Mouse (Mus musculus): ENCODE measurements around the gene Tsga13.

Gene Tsga13

DNA sequence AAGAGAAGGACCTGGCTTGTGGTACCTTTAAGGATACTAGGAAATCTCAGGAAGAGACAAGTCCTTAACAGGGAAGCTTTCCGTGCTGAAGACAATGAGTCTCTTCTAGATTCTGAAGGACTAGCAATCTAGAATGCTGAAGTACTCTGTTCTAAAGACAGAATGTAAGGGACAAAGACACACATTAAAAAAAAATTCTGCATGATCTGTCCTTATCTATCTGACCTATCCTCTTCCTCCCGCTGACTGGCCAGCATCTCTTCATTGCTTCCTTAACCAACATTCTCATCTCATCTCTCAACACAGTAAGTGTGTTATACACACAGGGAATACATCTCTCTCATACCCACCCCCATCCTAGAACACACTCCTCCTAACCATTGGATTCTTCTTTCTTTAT is at the start of gene Tsga13:
Gene Tsga13, minus strand, starts transcription at position 101 of the 400 bp plus-strand sequence.
- DNase-seq (ENCODE audit: low read depth): no peak

DNA sequence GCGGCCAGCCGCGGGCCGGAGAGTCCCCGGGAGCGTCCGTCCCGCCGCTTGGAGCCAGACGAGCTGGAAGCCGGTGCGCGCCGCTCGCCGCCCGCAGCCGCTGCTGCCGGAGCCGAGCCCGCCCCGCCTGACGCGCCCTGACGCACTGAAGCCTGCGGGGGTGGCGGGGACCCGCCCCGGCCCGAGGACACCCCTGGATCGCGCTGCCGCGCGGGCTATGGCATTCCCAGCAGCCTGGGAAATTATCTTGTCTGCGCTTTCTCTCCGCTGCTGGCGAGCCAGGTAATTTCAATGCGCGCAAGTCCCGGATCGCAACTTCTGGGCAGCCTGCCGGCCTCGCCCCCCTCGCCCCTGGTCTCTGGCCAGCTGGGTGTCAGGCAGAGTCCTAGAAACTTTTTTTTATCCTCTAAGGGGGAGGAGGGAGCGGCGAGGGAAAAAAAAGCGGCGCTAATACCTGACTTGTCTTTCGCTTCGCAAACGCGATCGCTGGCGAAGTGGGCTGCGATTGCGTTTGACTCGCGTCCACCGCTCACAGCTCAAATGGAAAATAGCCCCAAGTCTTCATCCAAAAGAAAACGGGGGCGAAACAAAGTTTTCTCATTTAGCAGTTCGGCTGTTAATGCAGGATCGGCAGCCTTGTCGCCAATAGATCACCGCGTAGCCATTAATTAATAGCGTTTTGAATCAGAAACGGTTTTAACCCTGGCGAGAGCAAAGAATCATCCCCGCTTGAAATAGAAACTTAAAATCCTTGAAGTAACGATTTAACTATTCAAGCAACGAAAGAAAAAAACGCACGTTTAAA is 43.6 kb upstream of the Tsga13 start, which contains the start of gene Klf14:
Gene Klf14, minus strand, starts transcription at position 343 of the 805 bp plus-strand sequence.
- DNase-seq (ENCODE audit: low read depth): no peak

DNA sequence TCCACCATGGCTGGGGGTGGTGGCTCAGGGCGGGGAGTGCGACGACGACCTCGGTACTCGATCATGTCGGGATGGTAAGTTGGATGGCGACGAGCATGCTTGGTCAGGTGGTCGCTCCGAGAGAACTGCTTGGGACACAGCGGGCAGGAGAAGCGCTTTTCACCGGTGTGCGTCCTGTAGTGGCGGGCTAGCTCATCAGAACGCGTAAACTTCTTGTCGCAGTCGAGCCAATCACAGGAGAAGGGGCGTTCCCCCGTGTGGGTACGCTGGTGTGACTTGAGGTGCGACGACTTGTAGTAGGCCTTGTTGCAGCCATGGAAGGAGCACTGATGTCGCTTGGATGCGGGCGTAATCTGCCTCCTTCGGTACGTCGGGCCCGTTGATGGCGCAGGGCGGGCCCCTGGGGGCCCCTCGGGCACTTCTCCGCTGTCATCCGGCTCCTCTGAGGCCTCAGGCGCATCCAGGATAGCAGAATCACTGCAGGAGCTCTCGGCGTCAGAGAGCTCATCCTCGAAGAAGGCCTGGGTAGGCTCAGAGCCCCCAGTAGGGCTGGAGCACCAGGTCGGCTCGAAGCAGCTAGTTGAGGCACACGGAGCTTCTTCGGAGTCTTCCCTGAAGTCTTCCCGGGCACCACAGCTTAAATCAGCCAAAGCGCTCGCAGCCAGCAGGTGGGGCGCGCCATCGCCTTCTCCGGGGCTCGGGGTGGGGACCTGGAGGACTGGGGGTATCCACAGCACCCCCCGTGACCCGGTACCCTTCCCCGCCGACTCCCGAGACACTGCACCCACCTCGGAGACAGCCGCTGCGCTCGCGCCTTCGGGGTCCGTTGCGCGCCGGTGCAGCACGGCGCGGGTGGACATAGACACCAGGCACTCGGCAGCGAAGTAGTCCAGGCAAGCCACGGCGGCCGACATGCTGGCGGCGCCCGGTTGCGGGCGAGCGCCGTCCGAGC is 42.7 kb upstream of the Tsga13 start:
- no peak for DNase-seq (ENCODE audit: low read depth)

DNA sequence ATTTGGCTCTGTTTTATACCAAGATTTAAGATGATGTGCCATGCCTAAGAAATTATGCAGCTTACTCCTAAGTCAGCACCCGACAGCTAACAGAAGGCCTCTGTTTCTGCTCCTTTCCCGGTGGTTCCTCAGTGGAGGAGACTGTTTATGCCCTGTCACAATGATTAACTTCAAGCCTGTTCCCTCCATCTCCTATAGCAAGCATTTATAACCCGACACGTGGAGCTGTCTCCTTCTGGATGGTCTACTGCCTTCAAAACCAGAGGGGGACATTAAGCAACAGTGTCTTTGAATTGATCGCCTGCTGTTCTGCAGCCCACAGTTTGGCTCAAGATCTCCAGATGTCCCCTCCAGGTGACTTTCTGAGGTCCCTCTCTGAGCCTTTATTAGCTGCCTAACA is 23.9 kb upstream of the Tsga13 start:
- DNase-seq (ENCODE audit: low read depth): no peak

DNA sequence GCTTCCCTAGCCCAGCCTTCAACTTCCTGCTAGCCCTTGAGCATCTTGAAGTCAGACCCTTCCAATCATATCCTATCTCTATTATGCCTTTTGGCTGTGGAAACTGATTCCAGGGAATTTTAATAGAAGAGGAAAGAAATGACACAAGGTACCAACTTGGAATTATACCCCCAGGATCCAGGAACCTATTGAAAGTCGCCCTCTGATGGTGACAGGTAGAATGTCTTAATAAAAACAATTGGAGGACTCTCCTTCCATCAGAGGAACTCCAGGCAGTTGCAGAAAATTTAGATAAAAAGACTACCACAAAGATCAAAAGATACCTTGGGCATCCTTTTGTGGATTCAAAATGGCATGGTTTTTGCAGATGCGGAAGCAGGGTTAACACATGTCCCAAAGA is 7.4 kb upstream of the Tsga13 start:
- no peak for DNase-seq (ENCODE audit: low read depth)

DNA sequence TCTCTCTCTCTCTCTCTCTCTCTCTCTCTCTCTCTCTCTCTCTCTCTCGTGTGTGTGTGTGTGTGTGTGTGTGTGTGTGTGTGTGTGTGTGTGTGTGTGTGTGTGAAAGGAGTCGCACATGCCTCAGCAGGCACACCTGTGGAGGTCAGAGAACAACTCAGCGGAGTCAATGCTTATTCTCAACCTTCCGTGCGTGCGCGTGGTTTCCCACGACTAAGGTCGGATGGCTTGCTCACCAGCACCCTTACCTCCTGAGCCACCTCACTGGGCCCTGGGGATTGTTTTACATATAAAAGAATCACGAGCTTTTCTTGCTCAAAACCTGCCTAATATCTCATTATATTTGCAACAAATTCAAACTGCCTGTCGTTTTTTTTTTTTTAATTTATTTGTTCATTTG is 6.5 kb upstream of the Tsga13 start:
- no peak for DNase-seq (ENCODE audit: low read depth)

DNA sequence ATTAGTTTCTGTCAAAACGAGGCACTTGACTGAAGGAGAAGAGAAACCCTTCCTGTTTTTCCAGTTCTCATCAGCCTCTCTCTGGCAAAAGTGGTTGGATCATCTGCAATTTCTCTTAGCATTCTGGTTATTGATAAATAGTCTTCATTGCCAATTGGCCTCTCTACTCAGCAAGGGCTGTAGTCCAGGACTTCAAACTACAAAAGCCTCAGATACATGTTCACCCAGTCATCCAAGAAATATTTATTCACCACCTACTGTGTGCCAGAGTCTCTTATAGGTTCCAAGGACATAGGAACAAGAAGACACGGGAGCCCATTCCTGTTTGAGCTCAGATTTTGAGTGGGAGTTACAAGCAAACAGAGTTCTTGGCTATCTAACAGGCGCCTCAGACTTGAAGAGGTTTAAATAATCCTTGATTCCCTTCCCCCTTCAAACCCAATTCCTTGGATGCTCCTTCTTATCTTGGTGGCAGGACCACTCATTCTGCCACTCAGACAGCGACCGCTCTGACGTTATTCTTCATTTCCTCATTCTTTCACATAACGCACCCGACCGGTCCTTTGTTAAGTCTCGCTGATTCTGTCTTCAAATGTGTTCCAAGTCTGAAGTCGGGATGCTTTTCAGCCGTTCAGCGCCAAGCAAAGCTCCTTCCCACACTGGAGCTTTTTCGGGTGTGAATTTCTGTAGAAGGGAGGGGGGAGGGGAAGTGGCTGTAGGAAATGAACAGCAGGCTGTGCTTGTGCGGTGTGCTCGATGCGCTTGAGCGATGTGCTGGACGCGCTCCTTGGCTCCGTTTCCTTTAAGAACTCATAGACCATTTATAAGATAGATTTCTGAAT is 5.7 kb upstream of the Tsga13 start:
- DNase-seq (ENCODE audit: low read depth): no peak

DNA sequence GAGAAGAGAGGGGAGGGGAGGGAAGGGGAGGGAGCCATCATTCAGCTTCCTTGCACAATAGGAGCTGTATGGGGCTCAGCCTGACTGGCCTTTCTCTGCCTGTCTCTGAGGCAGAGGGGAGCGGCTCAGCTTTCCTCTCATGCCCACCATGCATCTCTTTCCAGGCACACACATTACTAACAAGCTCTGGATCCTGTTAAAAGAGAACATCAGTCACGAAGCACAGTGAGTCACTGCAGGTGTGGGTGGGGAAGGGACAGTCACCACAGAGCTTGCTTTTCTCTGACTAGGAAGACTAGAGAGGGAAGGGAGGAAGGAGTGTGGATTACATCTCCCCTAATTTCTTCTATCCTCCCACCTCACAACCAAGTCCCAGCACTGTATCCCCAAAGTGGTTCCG is 7.4 kb downstream of the Tsga13 start:
- DNase-seq (ENCODE audit: low read depth): no peak

DNA sequence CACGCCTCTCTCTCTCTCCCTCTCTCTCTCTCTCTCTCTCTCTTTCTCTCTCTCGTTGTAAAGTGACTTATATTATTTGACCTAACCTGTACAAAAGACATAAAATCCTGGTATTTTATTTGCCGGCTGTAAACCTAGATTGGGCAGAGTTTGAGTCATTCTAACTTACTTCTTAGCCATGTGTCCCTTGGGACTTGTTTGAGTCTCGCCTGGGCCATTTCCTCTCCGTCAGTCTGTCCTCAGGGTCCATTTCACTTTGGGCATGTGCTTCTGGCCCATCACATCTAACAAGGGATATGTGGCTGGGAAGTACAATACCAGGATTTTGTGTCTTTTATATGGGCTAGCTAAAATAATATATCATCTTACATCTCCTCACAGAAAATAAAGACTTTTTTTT is 10.5 kb downstream of the Tsga13 start:
- DNase-seq (ENCODE audit: low read depth): no peak

DNA sequence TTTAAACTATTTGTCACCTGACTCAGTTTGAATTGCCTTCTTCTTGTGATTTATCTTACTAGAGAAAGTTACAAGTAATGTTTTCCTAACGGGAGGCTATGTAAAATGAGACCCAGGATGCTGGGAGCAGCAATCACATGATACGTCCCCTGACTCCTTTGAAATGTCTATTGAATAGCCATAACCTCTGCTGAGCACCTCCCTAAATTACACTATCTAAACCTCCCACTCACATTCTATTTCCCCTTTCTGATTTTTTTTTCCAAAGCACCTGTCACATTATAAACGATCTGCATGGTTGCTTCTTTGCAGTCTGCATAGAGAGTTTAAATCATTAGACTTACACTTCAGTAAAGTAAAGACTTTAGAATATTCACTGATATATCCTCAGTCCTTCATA is 11.3 kb downstream of the Tsga13 start:
- DNase-seq (ENCODE audit: low read depth): no peak

DNA sequence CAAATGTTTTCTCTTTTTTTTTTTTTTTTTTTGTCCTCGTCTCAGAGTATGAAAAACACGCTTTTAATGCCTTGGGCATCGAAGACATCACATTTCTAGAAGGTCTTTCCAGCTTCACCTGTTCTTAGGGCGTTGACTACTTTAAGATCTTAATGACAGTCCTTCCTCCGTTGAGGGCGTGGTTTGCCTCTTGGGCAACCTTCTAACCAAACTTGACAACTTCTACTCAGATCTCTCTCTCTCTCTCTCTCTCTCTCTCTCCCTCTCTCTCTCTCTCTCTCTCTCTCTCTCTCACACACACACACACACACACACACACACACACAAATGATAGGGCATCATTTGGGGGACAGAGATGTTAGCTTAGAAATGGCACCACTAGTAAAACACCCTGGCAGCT is 17.9 kb downstream of the Tsga13 start:
- no peak for DNase-seq (ENCODE audit: low read depth)

DNA sequence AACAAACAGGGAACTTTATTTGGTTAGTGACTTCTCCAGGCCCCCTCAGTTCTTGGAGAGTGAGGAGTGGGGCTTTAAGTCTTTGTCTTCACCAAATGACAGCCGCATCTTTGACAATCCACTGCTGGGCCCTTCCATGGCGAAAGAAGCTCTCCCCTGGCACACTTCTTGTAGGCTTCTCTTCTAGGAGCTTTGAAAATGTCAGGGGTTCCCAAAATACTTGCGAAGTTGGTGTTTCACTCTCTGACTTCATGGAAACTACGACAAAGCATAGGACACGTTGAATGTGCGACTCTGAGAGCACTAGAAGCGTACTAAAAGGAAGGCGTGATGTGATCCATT is 18.4 kb downstream of the Tsga13 start:
- no peak for DNase-seq (ENCODE audit: low read depth)

DNA sequence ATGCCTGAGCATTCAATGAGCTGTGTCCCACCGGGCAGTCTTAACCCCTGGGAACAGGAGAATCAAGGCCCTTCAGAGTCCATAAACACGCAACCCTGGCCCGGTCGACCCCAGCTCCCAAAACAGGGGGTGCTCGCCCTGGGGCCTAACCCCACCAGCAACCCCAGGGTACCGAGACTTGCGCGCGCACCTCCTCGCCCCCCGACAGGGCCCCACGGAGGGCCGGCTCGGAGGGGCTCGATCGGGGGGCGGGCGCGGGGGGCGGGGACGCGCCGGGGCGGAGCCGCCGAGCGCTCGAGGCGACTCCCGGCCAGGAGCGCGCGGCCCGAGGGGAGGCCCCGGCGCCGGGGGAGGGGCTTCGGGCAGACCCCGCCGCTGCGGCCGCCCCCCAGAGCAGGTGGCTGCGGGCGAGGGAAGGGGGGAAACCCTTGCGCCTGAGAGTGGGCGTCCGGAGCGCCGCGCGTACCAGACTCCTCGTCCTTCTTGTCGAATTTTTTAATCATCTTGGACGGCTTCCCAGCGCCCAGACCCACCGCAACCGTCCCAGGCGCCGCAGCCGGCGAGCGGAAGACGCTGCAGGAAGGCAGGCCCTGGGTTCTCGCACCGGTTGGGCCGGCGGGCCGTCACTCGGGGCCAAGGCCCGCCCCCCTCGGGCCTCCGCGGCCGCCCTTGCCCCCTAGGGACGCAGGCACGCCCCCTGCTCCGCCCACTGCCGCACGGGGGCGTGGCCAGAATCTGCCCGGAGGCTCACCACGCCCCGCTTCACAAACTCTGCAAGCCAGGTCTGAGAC is 19.0 kb downstream of the Tsga13 start, which contains the start of gene Copg2:
Gene Copg2, minus strand, starts transcription at position 600 of the 791 bp plus-strand sequence.
- peak; percentile 83 for DNase-seq (ENCODE audit: low read depth)

DNA sequence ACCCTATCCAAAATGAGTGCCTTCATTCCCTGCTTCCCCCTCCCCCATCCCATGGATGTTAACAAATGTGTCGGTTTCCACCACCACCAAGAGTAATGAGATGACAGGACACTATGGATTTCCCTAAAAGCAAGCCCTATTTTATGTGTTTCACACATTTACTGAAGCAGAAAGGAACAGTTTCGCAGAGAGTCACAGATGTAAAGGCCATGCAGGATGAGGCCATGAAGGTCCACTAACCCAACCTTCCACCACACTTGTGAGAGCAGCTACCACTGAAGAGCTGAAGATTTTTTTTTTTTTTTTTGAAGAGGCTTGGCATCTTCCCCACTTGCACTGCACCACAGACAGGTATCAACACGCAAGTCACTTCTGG is 19.6 kb downstream of the Tsga13 start:
- DNase-seq (ENCODE audit: low read depth): peak; percentile 12

DNA sequence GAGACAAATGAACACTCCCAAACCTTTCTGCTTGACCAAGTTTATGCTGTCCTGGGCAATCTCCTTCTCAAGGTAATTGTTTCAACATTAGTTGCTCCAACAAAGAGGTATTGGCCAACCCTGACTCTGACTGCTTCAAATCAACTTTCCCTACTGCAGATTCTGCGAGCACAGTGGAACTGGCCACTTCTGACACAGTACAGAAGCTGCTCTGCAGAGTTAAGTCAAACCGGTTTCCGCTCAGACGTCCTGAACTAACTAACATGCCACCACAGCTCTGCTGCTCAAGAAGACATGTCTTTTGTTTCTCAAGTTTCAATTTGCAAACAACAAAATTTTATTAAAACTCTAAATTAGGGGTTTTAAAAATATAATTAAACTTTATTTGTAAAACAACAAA is 22.3 kb downstream of the Tsga13 start:
- DNase-seq (ENCODE audit: low read depth): no peak

DNA sequence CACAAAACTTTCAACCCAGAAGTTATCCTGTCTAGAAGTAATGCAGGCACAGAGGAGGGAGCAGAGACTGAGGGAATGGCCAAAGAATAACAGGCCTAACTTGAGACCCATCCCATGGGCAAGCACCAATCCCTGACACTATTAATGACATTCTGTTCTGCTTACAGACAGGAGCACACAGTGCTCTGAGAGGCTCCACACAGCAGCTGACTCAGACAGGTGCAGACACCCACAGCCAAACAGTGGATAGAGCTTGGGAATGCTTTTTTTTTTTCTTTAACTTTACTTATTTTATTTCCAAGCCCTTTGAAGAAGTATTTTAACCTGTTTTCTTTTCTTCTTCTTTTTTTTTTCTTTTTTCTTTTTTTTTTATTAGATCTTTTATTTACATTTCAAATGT is 23.6 kb downstream of the Tsga13 start:
- no peak for DNase-seq (ENCODE audit: low read depth)

DNA sequence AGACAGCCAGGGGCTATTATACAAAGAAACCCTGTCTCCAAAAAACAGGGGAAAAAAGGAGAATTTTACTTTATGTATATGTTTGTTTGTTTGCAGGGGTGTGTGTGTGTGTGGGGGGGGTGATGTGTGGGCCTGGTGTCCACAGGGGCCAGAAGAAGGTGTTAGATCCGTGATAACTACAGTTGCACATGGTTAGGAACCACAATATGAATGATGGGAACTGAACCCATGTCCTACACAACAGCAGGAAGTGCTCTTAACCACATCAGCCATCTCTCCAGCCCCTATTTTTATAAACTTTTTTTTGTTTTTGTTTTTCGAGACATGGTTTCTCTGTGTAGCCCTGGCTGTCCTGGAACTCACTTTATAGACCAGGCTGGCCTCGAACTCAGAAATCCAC is 30.5 kb downstream of the Tsga13 start:
- no peak for DNase-seq (ENCODE audit: low read depth)

DNA sequence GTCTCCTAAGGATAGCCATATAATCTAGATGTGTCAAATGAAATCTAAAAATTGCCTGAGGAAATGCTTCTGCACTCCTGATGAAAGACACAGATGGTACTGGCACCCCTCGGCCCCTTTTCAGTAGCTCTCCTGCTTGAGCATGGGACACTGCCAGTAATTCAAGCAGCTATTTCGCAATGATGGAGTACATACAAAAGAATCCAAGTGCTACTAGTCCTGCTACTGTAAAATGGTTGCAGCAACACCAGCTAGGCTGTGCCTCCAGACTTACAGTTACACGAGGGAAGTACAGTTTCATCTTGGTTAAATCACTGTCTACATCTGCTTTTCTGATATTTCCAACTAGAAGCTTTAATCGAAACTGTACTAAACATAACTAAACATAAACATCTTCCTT is 31.9 kb downstream of the Tsga13 start:
- DNase-seq (ENCODE audit: low read depth): peak; percentile 15

DNA sequence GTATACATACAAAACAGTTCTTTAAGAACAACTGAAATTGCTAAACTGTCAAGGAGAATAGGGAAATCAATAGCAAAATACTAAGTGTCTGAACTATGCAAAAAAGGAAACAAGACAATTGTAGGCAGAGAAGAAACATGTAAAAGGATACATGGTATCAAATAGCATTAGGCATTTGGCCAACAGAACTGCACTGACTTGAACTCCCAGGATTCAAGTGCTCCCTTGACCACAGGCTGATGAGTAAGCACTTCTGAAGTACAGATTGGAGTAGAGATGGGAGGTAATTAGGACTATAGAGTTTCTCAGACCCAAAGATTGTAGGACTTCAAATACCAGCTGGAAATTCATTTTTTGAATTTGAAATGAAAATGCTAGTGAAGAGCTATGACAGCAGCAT is 38.7 kb downstream of the Tsga13 start:
- peak; percentile 24 for DNase-seq (ENCODE audit: low read depth)

DNA sequence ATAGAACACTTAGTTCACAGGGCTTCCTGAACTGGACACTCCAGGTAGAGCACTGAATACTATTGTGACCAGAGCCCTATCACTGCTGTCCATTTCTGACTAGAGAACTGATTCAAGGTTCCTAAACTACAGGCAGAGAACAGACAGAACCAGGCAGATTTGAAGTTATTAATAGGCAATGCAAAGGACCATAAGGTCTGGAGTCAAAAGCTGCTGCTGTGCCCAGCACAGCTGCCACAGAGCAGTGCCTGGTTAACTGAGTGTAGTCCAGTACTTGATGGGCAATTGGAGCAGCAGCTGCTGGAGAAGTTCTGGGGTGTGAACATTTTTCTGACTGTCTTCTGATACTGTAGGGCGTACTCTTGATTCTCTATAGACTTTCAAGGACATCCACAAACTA is 48.9 kb downstream of the Tsga13 start:
- no peak for DNase-seq (ENCODE audit: low read depth)

DNA sequence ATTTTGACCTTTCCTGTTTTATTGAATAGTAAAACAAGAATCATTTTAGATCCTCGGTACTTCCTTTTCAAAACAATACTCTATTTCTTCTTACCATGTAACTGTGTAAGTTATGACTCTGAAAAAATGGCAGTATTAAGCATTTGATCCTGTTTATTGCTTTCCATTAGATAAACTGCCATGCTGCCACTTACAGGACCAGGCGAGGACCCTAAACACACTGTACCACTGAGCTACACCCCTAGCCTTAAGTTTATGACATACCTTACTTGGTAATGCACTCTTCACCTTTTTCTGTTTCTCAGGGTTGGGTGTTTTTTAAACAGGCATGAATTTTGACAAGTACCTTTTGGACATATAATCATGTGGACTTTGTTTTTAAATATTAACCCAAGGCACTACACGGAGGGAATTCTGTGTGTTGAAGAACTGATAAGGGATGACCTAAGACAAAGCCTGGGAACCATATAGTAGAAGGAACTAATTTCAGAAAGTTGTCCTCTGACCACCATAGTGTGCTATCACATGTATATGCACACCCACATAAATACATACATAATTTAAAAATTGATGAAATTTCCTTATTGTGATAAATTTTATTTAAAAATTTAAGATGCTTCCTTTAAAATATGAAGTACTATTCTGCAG is 50.2 kb downstream of the Tsga13 start:
- no peak for DNase-seq (ENCODE audit: low read depth)
